Mouse (Mus musculus) embryonic fibroblast, embryonic 13.5 days (primary cell): Measurements from ENCODE around the gene Ttll7.

Experiments
- CTCF ChIP-seq: IDR thresholded peaks from 2 replicates; pipeline ENCODE4 v1.5.1; 2011; ENCODE audit warnings: mild to moderate bottlenecking, control low read depth, low read length, moderate library complexity, borderline replicate concordance; ENCODE audit not compliant: insufficient read depth
- POLR2A ChIP-seq: IDR thresholded peaks from 2 replicates; pipeline ENCODE4 v1.6.1; 2011; ENCODE audit warnings: low read depth, mild to moderate bottlenecking, control low read depth, low read length, moderate library complexity

DNA sequence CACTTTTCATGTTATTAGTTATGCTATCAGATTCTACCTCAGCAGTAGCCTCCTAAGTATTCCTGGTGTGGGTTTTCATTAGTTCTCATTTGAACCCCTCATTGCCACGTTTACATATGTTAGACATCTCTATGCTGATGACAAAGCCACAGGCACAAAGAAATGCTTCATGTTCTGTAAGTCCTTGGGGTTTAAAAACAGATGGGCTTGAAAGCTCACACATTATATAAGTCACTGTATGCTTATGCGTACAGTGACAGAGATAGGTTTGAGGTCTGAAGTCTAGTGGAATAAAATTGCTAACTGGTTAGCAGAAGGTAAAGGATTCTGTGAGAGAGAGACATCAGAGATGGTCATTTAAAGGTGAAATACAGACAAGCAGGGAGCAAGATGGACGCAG, 149.4 kb downstream of the Ttll7 start:
- TF ChIP-seq POLR2A = no peak
- TF ChIP-seq CTCF = no peak
